Mouse (Mus musculus) left cerebral cortex, adult 8-10 months (tissue): ENCODE measurements around the gene 1700080O16Rik. TPM values are rescaled to one million over a fixed set of nuclear protein-coding genes. Genes with fewer than 3 reads are reported as not detected.

Source experiments
- DNase-seq, 2 experiments: peaks; one replicate each; pipeline ENCODE4 v3.0.0; 2022; ENCODE audit warnings: low spot score in 2 of 2
- total RNA-seq, 4 experiments: library from RNA; stranded (reverse); gene quantifications; 2 replicates each; pipeline ENCODE4 v1.2.4; 2022

1700080O16Rik gene
- total RNA-seq, result not detected

DNA sequence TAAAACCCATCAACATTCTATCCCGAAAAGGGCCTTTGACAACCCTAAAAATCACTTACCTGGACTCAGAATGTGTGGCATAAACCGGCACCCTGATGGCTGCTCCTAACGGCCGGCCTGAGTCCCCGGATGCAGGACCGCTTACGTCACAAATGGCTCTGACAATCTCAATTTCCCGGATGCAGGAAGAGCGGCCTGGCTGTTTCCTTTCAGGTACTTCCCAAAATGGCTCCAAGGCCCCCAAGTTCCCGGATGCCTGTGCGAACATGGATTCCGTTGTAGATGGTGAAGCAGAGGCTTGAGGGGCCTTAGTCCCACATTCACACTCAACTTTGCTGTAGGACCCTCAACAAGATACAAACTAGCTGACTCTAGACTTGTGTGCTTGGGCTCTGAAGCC is at the start of gene 1700080O16Rik:
1700080O16Rik (minus strand) TSS at position 101 of the 400 bp plus-strand sequence.
- no peak for DNase-seq

DNA sequence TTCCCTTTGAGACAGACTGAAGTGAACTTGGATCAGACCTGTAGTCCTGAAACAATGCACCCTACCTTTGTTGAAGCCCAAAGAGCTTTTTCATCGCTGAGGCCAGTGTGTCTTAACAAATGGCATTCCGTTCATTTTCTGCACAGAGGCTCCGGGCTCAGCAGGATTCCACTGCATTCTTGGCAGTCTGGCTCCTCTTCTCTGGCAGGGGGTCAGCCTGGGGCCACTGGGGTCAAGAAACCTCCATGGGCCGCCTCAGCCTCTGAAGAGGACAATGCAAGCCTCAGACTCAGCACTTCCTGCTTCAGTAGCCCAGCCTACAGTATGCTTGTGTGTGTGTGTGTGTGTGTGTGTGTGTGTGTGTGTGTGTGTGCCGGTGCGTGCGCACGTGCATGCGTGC is 45.1 kb upstream of the 1700080O16Rik start:
- no peak for DNase-seq

DNA sequence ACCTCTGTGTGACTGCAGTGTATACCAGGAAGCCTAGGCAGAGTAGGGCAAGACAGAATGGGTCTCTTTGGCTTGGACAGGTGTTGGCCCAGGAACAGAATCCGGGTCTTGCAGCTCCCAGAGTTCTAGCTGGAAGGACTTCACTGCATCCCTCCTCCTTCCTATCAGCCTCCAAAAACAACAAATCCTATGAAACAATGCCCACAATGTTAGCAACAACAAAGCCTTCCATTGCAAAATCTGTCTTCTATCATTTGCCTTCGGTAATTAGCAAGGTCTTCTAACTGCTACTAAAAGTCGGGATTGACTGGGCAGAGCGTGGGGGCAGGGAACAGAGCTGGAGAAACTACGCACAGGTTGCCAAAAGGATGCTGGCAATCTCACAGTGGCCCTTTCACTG is 27.5 kb upstream of the 1700080O16Rik start:
- no peak for DNase-seq

DNA sequence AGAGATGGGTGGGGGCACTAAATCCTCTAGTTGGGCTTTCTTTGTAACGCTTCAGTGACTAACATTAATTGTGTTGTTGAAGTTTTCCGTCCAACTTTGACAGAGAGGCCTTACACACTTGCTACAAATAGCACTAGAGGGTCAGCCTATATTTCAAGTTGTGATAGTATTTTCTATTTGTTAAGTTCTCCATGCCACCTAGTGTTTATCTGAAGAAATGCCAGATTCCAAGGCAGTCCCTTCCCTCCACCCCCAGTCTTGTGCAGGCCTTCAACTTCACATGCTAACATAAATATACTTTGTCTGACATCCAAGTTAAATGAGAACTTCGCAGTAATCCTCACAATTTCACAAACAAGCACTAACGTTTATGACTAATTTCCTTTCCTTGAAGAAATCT is 26.9 kb upstream of the 1700080O16Rik start:
- no peak for DNase-seq

DNA sequence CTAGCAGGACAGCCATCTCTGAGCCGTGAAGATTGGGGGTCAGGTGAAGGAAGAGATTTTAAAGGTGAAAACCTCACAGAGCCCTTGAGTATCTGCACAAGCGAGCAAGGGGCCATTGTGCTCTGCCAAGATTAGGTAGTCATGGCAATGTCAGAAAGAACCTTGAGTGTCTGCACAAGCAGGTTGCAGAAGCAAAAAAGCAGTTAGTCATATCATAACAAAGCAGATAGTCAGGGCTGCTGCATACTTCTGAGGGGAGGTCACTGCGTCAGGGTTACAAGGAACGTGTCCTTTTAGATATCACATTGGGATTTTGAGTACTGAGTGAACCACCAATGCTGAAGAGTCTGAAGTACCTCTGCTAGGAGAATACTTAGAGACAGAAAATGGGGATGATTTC is 3.8 kb upstream of the 1700080O16Rik start:
- DNase-seq, result no peak

DNA sequence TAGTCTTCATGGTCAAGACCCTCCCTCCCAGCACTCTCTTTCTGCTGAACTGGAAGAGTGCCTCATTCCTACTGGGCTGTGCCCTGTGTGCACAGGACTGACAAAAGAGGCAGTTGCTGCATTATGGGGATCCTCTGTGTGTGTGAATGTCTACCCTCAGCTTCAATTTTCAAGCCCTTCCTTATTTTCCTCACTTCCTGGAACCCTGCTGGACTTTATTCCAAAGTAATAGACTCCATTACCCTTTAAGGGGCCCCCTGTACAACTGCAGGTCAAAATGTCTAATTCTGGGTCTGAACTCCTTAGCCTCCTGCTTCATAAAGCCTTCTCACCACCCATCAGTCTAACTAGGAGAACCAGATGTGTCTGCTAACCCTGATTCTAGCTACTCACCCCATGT is 2.0 kb upstream of the 1700080O16Rik start:
- no peak for DNase-seq

DNA sequence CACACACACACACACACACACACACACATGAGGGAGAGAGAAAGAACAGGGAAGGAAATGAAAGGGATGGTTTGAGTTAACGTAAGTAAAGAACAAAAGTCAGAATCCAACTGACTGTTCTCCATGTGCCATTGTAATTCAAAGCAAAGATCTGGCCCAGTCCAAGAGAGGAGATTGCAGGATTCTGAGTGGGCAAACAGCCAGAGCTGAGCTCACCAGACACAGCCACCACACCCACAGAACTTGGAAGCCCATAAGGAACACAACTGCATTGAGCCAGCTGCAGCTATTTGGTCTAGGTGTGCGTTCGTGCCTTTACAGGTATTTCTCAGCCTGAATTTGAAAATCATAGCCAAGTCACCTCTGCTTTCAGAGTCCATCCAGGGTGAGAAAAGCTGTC is 24.5 kb downstream of the 1700080O16Rik start:
- DNase-seq, result no peak

DNA sequence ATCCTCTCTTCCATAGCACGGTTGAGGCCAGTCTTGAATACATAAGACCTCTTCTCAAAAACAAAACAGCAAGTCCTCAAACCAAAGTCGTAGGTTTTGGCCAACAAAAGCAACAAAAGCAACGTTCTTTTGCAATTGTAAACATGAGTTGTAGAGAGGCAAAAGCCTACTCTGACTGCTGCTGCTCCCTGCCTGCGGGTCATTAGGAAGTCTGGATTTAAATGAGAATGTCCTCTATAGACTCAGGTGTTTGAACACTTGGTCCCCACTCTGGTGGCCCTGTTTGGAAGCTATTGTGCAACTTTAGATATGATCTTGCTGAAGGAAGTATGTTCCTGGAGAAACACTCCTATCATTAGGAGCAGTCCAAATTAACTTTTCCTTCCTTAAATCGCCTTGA is 34.5 kb downstream of the 1700080O16Rik start:
- no peak for DNase-seq

DNA sequence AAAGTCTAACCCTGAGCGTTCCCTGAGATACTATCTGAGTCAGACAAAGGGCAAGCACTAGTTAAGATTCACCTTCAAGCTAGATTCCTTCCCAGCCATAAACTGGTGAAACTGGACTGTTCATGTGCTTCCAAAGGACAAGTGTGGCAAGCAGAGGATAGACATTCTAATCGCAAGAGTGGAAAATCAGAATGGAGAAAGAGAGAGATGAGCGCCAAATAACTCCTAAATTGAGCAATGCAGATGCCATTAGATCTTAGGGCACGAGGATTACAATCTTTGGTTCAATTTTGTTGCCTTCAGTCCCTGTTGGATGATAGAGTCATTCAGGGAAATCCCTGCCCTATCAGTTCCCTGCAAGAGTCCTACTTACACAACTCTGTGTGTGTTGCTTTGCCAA is 53.5 kb downstream of the 1700080O16Rik start:
- no peak for DNase-seq

Other genes with a start within 250 kb of the 1700080O16Rik start
- not detected for gene Usp26, start 171.5 kb downstream of the 1700080O16Rik start, total RNA-seq
- gene Gpc4, start 192.5 kb upstream of the 1700080O16Rik start, total RNA-seq, result 10 to 100 TPM; 18.4 to 20.1 (median 19.3) TPM